Mouse (Mus musculus): ENCODE data around the gene Rab40c.

The Rab40c gene

GRCm38 (mm10) chr17:25946891-25947290 is 27.4 kb upstream of the Rab40c start:
- DNase-seq (ENCODE audit: extremely low read depth, low read depth, low spot score), result no peak

DNA sequence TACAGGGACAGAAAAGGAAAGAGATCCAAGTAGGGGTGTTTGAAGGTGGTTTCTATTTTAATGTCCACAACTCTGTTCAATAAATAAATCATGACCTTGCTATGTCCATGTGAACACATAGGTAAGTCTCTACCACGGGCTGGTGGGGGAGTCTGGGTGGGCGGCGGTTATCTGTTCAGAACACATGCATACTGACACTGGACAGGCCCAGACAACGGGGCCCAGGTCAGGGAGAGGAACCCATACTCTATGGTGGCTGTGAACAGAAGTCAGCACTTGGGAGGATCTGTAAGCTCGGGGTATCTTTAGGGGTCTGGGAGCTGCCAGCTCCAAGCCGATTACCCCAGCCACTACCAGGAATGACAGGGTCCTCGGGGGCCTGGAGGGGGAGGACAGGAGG is 26.8 kb upstream of the Rab40c start:
- DNase-seq (ENCODE audit: extremely low read depth, low read depth, low spot score), result no peak

DNA sequence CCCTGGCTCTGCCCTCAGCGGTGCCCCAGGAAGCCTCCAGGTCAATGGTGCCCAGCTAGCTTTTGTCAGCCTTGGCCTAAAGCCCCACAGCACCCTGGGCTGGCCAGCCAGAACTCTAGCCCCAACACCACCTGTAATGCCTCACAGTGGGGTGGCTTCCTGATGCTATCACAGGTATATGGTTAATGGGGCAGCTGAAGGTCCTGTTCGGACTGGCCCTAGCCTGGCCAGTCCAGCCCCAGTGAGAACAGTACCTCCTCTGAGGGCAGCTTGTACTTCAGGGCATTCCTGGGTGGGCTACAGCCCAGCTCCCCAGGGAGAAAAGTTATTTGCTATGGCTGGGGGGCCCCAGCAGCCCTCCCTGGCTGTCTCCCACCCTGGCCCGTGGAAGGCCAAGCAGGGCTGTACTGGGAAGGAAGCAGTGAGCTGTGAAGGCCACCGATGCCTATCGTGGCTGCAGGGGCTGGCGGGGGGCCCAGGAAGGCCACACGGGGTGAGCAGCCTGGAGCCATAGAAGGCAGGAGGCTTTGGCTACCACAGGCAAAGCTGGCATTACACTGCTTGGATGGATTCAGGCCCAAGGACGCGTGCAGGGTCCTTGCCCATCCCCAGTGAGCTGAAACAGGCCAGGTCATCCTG is 26.1 kb upstream of the Rab40c start:
- no peak for DNase-seq (ENCODE audit: extremely low read depth, low read depth, low spot score)

GRCm38 (mm10) chr17:25944366-25945163 is 25.0 kb upstream of the Rab40c start, which contains the start of the genes Pigq and Nhlrc4:
Pigq (minus strand) TSS chr17:25944936.
Nhlrc4 (minus strand) TSS chr17:25944961.
- no peak for DNase-seq (ENCODE audit: extremely low read depth, low read depth, low spot score)

- DNase-seq (ENCODE audit: extremely low read depth, low read depth, low spot score), result no peak
Measured at GRCm38 (mm10) chr17:25943769-25944168, 24.2 kb upstream of the Rab40c start.

DNA sequence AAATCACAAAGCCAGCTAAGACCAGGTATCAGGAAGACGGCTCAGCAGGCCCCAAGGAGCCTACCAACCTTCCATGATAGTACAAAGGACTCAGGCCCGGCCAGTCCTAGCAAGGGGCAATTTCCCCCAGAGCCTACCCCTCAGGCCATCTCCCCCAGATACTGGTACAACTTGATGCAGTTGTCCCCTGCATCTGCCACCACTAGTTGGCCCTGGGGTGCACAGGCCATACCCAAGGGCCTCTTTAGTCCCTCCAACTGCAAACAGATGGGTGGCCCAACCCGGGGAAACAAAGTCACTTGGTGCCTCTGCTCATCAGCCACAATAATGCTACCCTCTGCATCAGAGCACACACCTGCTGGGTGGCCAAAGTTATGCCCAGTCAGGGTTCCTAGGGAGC is 23.7 kb upstream of the Rab40c start:
- no peak for DNase-seq (ENCODE audit: extremely low read depth, low read depth, low spot score)

DNA sequence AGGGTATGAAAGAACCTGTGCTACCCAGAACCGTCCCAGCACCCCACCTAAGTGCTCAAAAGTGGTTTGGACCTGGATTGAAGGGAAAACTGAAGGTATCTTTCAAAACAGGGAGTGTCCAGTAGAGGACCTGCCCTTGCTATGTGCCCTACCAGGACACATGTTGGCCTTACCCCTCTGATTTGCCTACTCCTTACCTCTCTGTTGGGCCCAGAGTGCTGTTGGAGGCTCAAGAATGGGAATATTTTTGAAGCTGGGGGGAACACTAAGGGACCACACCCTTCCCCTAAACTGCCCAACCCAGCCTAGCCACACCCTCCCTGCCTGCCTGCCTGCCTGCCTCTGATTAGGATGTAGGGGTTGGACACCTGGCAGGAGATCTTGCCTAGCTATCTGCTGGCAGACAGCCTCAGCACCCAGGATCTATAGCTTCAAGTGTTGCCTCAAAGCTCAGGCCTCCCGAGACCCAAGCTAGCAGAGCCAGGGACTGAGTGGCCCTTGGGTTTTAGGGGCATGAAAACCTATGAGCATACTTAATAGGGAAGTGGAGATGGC is 23.1 kb upstream of the Rab40c start:
- DNase-seq (ENCODE audit: extremely low read depth, low read depth, low spot score), result no peak

GRCm38 (mm10) chr17:25941511-25942241 is 22.1 kb upstream of the Rab40c start:
- no peak for DNase-seq (ENCODE audit: extremely low read depth, low read depth, low spot score)

DNA sequence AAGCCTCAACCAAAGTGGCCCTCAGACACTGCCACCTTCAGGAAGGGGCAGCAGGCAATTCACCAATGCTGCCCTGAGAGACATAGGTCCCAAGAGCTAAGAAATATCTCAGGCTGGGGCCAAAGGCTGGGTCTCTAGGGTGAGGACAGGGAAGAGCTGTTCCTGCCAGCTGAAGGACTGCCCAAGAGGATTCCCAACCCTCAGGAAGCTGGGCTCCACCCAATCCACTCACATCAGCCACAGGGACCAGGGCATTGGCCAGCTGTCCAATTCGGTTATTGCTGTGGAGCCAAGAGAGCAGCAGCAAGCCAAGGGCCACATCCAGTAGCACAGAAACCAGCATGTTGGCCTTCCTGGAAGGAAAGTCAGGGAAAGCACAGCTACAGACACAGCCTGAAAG is 15.0 kb upstream of the Rab40c start:
- DNase-seq (ENCODE audit: extremely low read depth, low read depth, low spot score), result no peak

DNA sequence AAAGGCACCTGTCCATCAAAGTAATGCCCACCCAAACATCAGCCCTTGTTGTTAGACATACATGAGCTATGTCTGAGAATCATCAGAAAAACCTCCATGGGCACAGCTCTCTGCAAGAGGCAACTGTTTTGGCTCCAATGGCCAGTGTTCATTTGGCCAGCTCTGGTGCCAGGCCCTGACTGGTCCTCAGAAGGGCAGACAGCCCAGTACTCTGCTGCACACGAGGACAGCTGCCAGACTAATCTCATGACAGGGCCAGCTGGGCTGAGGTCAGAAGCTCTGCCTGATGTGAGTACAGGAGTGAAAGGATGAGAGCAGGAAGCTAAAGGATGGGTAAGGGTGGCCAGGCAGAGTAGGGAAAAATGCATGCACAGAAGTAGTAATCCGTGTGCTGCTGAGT is 5.8 kb upstream of the Rab40c start:
- no peak for DNase-seq (ENCODE audit: extremely low read depth, low read depth, low spot score)

DNA sequence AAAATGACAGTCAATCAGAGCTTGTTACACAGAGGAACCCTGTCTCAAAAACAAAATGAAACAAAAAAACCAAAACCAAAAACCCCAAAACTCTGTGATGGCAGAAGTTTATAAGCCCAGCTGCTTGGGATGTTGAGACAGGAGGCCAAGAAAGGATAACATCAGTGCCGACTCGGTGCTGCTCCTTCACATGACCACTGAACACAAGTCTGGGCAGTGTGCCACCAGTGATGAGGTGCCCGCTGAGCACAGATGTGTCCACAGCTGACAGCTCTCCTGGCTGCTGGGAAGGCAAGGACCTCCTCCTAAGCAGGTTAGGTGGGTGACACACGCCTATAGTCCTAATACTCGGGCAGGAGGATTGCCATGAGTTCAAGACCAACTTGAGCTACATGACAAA is 2.6 kb upstream of the Rab40c start:
- DNase-seq (ENCODE audit: extremely low read depth, low read depth, low spot score), result no peak

GRCm38 (mm10) chr17:25919786-25920642 is 487 bp upstream of the Rab40c start:
- DNase-seq (ENCODE audit: extremely low read depth, low read depth, low spot score), result peak; percentile 100

DNA sequence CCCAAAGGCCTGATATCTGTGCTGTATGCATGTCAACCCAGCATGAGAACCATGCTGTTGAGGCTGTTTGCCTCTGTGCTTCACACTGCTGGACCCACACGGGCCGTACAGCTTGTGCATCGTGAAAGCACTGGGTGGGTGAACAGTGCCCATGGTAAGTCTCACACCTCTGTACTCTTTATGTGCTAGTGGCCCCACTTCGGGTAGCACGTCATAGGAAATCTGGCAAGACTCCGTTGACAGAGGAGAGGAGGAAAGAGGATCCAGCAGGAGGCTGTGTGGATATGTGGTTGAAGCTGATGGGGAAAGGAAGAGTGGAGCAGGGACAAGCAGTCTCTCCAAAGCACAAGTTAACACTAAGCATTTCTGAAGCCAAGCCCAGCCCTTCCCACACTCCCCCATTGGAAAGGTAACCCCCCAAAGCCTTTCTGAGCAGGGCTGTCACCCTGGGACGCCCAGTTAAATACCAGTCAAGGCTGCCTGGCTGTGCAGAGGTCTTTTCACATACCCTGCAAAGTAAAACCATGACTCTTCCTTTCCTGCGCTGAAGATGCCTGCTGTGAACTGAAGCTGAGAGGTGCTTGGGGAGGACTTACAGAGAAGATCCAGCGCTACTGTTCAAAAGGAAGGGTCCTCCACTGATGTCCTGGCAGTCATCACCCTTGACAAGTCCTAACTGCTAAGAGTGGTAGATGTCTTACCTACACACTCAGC is 1.3 kb downstream of the Rab40c start:
- no peak for DNase-seq (ENCODE audit: extremely low read depth, low read depth, low spot score)

DNA sequence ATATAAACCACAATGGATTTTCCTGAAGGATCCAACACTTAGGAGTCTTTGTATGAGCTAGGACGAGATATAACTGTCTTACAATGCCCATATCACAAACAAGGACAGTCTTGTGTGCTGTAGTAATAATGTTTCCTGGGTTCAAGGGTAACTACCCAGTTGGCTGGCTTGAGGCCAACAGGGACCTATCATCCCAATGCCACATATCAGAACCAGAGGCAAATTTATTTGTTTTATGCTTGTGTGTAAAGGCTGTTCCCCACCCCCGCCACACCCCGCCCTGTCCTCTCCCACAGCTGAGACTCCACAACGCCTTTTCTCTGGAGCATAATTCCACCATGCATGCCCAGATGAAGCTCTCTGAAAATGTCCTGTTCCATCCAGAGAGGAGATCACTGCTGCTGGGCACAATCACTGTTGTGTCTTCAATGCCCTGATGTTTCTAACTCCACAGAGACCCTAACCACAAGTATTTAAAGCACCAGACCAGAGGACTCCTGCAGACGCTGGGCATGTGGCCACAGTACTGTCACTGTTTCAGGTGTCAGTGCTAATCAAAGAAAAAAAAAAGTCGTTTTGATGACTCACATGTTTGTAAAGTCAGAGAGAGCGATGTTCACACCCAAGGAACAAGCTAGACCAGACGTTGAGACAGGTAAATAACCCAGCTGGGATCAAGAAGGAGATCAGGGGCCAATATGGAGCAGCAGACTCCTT is 2.4 kb downstream of the Rab40c start:
- no peak for DNase-seq (ENCODE audit: extremely low read depth, low read depth, low spot score)

GRCm38 (mm10) chr17:25914295-25914694 is 5.2 kb downstream of the Rab40c start:
- DNase-seq (ENCODE audit: extremely low read depth, low read depth, low spot score), result no peak

DNA sequence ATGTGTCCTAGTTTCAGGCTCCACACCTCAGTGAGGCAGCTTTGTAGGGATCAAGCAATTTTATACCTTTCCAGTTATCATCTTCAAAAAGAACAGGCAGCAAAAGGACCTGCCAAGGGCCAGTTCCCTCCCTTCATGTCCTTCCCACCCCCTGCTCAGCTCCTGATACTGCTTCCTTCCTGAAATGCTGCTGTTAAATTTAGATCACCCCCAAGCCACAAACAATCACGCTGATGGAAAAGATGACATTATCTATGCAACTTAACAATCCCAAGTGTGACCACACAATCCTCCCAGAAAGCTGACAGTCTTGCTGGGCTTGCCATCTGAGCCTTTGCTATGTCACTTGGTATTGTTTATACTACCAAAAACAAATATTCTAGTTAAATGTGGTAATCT is 5.7 kb downstream of the Rab40c start:
- DNase-seq (ENCODE audit: extremely low read depth, low read depth, low spot score), result no peak

- no peak for DNase-seq (ENCODE audit: extremely low read depth, low read depth, low spot score)
Measured at GRCm38 (mm10) chr17:25913186-25913876, 6.2 kb downstream of the Rab40c start.

DNA sequence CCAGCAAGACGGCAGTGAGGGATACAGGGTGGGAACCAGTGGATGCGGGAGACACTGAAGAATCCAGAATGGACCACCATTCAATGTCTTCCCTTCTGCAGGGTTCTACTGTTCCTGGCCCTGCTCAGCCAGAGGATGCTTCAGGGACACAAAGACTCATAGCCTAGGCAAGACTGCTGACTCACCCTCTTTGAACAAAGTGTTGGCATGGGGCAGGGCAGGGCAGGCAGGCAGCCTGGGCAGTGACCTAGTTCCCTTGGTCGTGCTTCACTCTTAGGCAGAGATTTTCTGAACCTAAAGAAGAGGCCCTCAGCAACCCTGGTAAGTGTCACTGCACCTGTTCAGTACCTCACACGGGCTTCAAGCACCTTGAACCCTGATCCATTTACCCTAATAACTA is 7.7 kb downstream of the Rab40c start:
- no peak for DNase-seq (ENCODE audit: extremely low read depth, low read depth, low spot score)

DNA sequence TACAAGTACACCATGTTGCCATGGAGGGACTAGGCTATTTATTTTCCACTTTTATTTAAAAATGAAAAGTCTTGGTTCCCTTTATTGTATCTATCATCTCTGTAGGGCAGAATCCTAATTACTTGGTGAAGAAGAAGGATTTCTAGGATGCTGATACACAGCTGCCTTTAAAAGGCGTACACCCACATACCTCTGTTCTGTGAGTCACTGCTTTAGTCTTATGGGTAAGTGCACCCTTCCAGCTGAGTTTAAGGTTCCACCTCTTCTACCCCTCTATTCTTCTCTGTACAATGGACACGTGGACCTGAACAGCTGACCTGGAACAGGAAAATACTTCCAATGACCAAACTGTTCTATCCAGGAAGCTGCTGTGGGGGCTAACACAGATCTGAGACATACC is 11.9 kb downstream of the Rab40c start:
- no peak for DNase-seq (ENCODE audit: extremely low read depth, low read depth, low spot score)

Data from fat pad, adult 2 months (tissue).